Mouse (Mus musculus) liver, postnatal 0 days (tissue): ENCODE results near the gene Filip1l. TPM values are rescaled to one million over a fixed set of nuclear protein-coding genes. Genes with fewer than 3 reads are reported as not detected.

ENCODE experiments used
- ATAC-seq: fragments of 200-750 bp; cut with Nextera tagmentation; 2 replicates; pipeline ENCODE4 v1.8.0; 2017; ENCODE audit warnings: mild to moderate bottlenecking, moderate library complexity
- DNase-seq: peaks from one replicate; pipeline ENCODE4 v3.0.0-alpha.2; 2016
- H3K27ac ChIP-seq: fragments of 300-500 bp; sonication (generic); 2 replicates; pipeline ENCODE4 v1.5.1; 2014; ENCODE audit warnings: antibody characterized with exemption, moderate library complexity, mild to moderate bottlenecking, low read depth
- H3K27me3 ChIP-seq: fragments of 300-500 bp; sonication (generic); 2 replicates; pipeline ENCODE4 v1.6.1; 2014; ENCODE audit warnings: low read length, control low read depth, mixed read lengths; ENCODE audit not compliant: insufficient read depth
- H3K36me3 ChIP-seq: fragments of 300-500 bp; sonication (generic); replicated peaks from 2 replicates; pipeline ENCODE4 v1.6.1; 2014; ENCODE audit warnings: mild to moderate bottlenecking, control low read depth, low read length, moderate library complexity, mixed read lengths; ENCODE audit not compliant: insufficient read depth
- H3K4me1 ChIP-seq: fragments of 300-500 bp; sonication (generic); 2 replicates; pipeline ENCODE4 v1.6.1; 2014; ENCODE audit warnings: antibody characterized with exemption, mild to moderate bottlenecking, control low read depth; ENCODE audit not compliant: insufficient read depth
- H3K4me2 ChIP-seq: fragments of 300-500 bp; sonication (generic); 2 replicates; pipeline ENCODE4 v1.6.1; 2014; ENCODE audit warnings: low read depth, mild to moderate bottlenecking, low read length, moderate library complexity, mixed read lengths
- H3K4me3 ChIP-seq: fragments of 300-500 bp; sonication (generic); 2 replicates; pipeline ENCODE4 v1.5.1; 2014; ENCODE audit warnings: low read depth, low read length
- H3K9ac ChIP-seq: fragments of 300-500 bp; sonication (generic); replicated peaks from 2 replicates; pipeline ENCODE4 v1.6.1; 2014; ENCODE audit warnings: mild to moderate bottlenecking, moderate library complexity
- H3K9me3 ChIP-seq: fragments of 300-500 bp; sonication (generic); 2 replicates; pipeline ENCODE4 v1.6.1; 2016; ENCODE audit warnings: mild to moderate bottlenecking, control low read depth, low read length, mixed read lengths
- CTCF ChIP-seq: sonication (generic); IDR thresholded peaks from 2 replicates; pipeline ENCODE4 v1.5.1; 2016; ENCODE audit warnings: antibody characterized with exemption, low read depth
- EP300 ChIP-seq: IDR thresholded peaks from 2 replicates; pipeline ENCODE4 v1.6.1; 2016; ENCODE audit warnings: antibody characterized with exemption, low read depth, mild to moderate bottlenecking
- WGBS: fragments of 180-500 bp; shearing (Covaris S2); extraction: QIAGEN DNeasy Blood & Tissue Kit; methylation state at CpG from one replicate; pipeline ENCODE4 v1.1.7; 2014; ENCODE audit not compliant: insufficient replicate concordance; 5-methylcytosine and 5-hydroxymethylcytosine counted together
- polyA plus RNA-seq: library from polyadenylated mRNA; unstranded; fragments of >200 nt; fragmentation: Nextera tagmentation; extraction: Ambion mirVana; gene quantifications from 2 replicates; pipeline ENCODE4 v1.2.1, GENCODE M21; 2015

Gene Filip1l
- polyA plus RNA-seq, 1 experiment from 2014 or later = 6.2 TPM

GRCm38 (mm10) chr16:57580041-57580440 is 227.1 kb downstream of the Filip1l start:
- 37% methylated on average over 7 of the region's 7 CpGs for WGBS
- H3K27ac ChIP-seq = no peak overlapping the region
- H3K4me1 ChIP-seq = no peaks in the 10 kb centered on the region
- no peaks in the 10 kb centered on the region for H3K9me3 ChIP-seq
- no peak overlapping the region for H3K4me3 ChIP-seq
- no peaks in the 10 kb centered on the region; the same call in 1 of the 2 replicates for H3K36me3 ChIP-seq
- no peak overlapping the region for H3K9ac ChIP-seq
- ATAC-seq = no peak
- DNase-seq = no peak
- no peak for TF ChIP-seq EP300
- no peak for TF ChIP-seq CTCF
- no peak overlapping the region for H3K4me2 ChIP-seq
- no peaks in the 10 kb centered on the region for H3K27me3 ChIP-seq

GRCm38 (mm10) chr16:57582008-57582407 is 229.1 kb downstream of the Filip1l start:
- no peak for ATAC-seq
- no peak for TF ChIP-seq CTCF
- 0 out of 2 replicates have a peak, but pooled peaks have one; percentile 29 for TF ChIP-seq EP300

GRCm38 (mm10) chr16:57585201-57585600 is 232.3 kb downstream of the Filip1l start:
- Histone ChIP-seq H3K36me3 (no peaks in the 10 kb centered on the region), H3K27ac (no peak overlapping the region), H3K9ac (no peak overlapping the region), H3K4me1 (no peaks in the 10 kb centered on the region), H3K9me3 (no peaks in the 10 kb centered on the region), H3K4me3 (no peak overlapping the region), H3K27me3 (no peaks in the 10 kb centered on the region), H3K4me2 (no peak overlapping the region)
- no peak for ATAC-seq
- no peak for DNase-seq
- TF ChIP-seq EP300 (no peak), CTCF (no peak)
- 24% methylated on average over 3 of the region's 3 CpGs for WGBS

More at GRCm38 (mm10) chr16:57582008-57582407, 229.1 kb downstream of the Filip1l start:
- DNase-seq = no peak
- H3K36me3 ChIP-seq = no peaks in the 10 kb centered on the region
- H3K27me3 ChIP-seq = no peaks in the 10 kb centered on the region
- H3K4me1 ChIP-seq = no peaks in the 10 kb centered on the region
- H3K4me3 ChIP-seq = no peak overlapping the region
- H3K27ac ChIP-seq = no peak overlapping the region
- no peaks in the 10 kb centered on the region for H3K9me3 ChIP-seq
- H3K9ac ChIP-seq = no peak overlapping the region
- WGBS = 39% methylated on average over 2 of the region's 2 CpGs
- no peak overlapping the region for H3K4me2 ChIP-seq

GRCm38 (mm10) chr16:57593422-57594157 is 240.7 kb downstream of the Filip1l start:
- H3K9me3 ChIP-seq = no peaks in the 10 kb centered on the region
- no peak overlapping the region for H3K27ac ChIP-seq
- TF ChIP-seq CTCF (peak; percentile 83), EP300 (no peak)
- no peak overlapping the region for H3K9ac ChIP-seq
- ATAC-seq (no peak), DNase-seq (no peak)
- WGBS = 37% methylated on average over 7 of the region's 7 CpGs
- H3K27me3 ChIP-seq = no peaks in the 10 kb centered on the region
- H3K4me1 ChIP-seq = no peaks in the 10 kb centered on the region
- H3K36me3 ChIP-seq = no peaks in the 10 kb centered on the region
- no peak overlapping the region for H3K4me2 ChIP-seq
- no peak overlapping the region for H3K4me3 ChIP-seq

GRCm38 (mm10) chr16:57597295-57597957 is 244.5 kb downstream of the Filip1l start:
- no peak for TF ChIP-seq CTCF
- no peak for TF ChIP-seq EP300
- H3K9me3 ChIP-seq = no peaks in the 10 kb centered on the region
- H3K4me2 ChIP-seq = no peak overlapping the region
- WGBS = 80% methylated on average over 4 of the region's 4 CpGs
- DNase-seq (no peak), ATAC-seq (no peak)
- no peak overlapping the region for H3K27ac ChIP-seq
- H3K4me1 ChIP-seq = no peaks in the 10 kb centered on the region
- no peak overlapping the region for H3K9ac ChIP-seq
- no peaks in the 10 kb centered on the region for H3K27me3 ChIP-seq
- H3K36me3 ChIP-seq = no peaks in the 10 kb centered on the region
- H3K4me3 ChIP-seq = no peak overlapping the region

- no peaks in the 10 kb centered on the region for H3K27me3 ChIP-seq
- no peak overlapping the region for H3K4me2 ChIP-seq
- H3K9ac ChIP-seq = no peak overlapping the region
- DNase-seq (no peak), ATAC-seq (no peak)
- peaks cover 6% of the 10 kb centered on the region; the same call in 1 of the 2 replicates for H3K4me1 ChIP-seq
- no peaks in the 10 kb centered on the region for H3K36me3 ChIP-seq
- H3K27ac ChIP-seq = no peak overlapping the region
- no peaks in the 10 kb centered on the region for H3K9me3 ChIP-seq
- TF ChIP-seq CTCF = no peak
- H3K4me3 ChIP-seq = no peak overlapping the region
These were observed 248.1 kb downstream of the Filip1l start for GRCm38 (mm10) chr16:57601031-57601430.
